Mouse (Mus musculus) gastrocnemius, adult 18-20 months (tissue): Measurements from ENCODE around the gene Mcu. TPM values are rescaled to one million over a fixed set of nuclear protein-coding genes. Genes with fewer than 3 reads are reported as not detected.

Experiments
- DNase-seq: peaks from one replicate; pipeline ENCODE4 v3.0.0; 2021; ENCODE audit warnings: low spot score
- long read RNA-seq, 2 experiments: library from polyadenylated mRNA; stranded (forward); transcript quantifications; one replicate each; pipeline ENCODE4 v2.0.0; 2021
- total RNA-seq, 2 experiments: library from RNA; stranded (reverse); gene quantifications; 2 replicates each; pipeline ENCODE4 v1.2.3; 2021

Mcu gene
- total RNA-seq = 10 to 100 TPM; 39.8 to 44.3 TPM
- long read RNA-seq, experiment 1, transcript Mcu-202 (8 exons, 2,872 nt) = major isoform, 12 of 19 reads
- long read RNA-seq, experiment 1, partial matches to known transcripts = 2 of 19 reads
- long read RNA-seq, experiment 1, other reads (novel, unspliced or antisense) = 5 of 19 reads
- long read RNA-seq, experiment 2, transcript Mcu-202 (8 exons, 2,872 nt) = major isoform, 7 of 7 reads
- long read RNA-seq, experiment 2, partial matches to known transcripts = 0 of 7 reads
- long read RNA-seq, experiment 2, other reads (novel, unspliced or antisense) = 0 of 7 reads

DNA sequence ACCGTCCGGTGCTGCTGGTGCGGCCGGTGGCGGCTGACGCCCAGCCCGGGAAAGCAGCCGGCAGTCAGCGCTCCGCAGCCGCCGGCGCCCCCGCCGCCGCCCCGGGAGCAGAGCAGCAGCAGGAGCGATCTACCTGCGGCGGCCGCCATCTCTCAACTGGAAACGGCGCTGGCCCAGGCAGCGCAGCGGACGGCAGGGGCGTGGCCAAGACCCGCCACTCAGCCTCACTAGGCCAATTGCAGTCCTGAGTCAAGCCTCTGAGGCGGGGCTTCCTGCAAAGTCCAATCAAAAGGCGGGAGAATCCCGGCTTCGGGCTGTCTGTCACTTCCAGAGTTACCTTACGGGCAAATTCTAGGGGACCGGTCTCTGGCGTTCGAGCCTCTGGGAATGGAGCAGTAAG is at the start of gene Mcu:
TSS of gene Mcu (minus strand) at position 171 of the 400 bp plus-strand sequence.
- DNase-seq = peak; percentile 96

DNA sequence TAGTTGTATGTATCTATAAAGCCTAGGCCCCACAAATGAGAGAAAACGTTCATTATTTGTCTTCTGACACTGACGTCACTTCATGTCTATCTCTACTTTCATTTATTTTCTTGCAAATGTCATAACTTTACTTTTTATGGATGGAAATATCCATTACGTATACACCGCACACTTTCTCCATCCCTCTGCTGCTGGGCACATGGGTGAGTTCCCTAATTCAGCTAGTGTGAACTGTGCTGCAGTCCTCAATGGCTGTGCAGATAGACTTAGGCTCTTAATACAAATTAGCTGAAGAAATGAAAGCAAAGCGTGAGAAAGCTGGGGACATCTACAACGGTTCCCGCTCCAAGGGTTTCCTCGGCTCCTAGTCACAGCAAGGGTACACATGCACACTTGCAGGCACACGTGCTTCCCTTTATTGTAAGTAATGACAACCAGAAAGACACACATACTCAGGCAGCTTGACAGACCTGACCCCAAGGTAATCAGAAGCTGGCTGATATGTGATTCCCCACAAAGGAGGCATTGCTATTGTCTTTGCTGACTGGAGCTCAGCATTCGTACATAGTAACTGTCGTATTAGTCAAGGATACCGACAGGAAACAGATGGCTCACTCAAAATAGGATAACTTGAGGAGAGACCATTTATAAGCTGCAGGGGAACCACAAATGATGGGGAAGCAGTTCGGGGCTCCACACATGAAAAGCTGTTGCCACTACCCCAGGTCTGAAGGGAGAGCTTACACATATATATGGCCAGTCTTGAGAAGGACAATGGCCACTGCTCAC is 49.2 kb upstream of the Mcu start:
- no peak for DNase-seq

DNA sequence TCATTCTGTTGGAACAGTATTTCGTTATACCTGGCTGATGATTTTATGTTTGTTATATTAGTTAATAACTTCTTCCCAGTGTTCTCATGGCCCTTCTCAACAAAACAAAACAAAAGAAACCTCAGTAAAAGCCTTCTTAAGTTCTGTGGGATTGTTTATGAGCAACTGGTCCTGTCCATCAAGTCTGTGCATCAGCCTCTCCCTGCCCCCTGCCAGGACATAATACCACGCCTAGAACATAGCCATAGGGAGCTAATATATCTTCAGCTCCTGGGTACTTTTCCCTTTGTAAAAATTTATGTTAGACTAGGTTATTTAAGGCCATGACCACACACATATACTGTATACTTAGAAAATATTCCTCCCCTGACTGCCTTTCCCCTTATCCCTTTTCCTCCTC is 48.3 kb upstream of the Mcu start:
- no peak for DNase-seq

DNA sequence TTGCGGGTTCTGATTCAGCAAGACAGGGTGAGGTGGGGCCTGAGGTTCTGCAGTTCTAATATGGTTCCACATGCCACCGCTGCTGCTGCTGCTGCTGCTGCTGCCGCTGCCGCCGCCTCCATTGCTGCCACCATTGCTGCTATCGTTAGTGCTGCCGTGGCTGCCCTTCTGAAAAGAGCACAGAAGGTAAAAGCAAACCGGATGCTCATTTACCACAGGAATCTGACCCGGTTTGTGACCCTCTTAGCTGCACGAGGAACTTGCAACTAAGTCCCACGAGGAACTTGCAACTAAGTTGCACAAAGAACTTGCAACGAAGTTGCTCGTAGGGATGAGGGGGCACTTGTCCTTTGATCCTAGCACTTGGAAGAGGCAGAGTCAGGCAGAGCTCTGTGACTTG is 40.3 kb upstream of the Mcu start:
- DNase-seq = no peak

DNA sequence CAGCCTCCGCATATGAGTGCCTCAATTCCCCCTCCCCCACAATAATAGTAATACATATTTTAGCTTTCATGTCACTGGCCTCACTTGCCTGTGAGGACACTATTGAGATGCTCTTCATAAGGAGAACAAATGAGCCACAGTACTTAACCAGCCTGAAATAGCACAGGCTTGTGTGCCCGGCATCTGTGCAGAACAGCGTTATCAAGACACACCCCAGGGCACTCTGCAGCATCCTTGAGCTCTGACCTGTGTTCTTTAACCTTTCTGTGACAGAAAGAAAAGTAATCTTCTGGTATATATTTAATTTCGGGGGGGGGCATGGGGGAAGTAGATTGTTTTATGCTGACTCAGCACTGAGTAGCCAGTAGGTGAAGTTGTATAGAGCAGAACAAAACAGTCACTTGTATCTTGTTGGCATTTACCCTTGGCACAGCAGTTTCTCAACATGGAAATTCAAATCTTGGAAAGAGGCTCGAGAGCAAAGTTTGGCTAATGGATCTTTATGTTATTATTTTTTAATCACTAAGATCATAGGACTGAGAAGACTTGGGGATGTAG is 30.4 kb upstream of the Mcu start:
- DNase-seq = no peak

GRCm38 (mm10) chr10:59645153-59645552 is 28.7 kb upstream of the Mcu start:
- no peak for DNase-seq

DNA sequence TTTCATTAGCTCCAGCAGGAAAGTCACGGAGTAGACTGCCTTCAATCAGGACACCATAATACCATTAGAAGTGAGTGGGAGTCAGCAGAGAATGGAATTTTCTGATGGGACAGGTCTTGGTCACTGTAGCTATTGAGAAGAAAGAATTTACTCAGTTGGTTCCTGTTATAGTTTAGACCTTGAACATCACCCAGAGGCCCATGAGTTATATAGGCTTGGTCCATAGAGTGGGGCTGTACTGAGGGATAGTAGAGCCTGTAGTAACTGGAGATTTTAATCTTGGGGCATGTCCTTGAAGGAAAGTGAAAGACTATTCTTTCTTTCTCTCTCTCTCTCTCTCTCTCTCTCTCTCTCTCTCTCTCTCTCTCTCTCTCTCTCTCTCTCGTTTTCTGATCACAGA is 28.2 kb upstream of the Mcu start:
- no peak for DNase-seq

DNA sequence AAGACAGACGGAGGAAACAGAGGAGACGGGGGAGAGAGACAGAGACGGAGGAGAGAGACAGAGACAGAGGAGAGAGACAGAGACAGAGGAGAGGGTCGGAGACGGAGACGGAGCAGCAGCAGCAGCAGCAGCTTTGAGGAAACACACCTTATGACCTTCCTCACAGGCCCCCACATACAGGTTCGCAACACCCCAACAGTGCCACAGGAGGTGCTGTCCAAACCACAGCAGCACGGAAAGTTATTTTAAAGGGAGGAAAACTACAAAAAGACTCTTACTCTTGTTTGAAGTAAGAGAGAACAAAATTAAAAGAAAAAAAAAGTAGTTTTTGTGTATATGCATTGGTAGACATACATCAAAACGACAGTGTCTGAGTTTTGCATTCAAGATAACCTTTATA is 27.2 kb upstream of the Mcu start:
- no peak for DNase-seq

DNA sequence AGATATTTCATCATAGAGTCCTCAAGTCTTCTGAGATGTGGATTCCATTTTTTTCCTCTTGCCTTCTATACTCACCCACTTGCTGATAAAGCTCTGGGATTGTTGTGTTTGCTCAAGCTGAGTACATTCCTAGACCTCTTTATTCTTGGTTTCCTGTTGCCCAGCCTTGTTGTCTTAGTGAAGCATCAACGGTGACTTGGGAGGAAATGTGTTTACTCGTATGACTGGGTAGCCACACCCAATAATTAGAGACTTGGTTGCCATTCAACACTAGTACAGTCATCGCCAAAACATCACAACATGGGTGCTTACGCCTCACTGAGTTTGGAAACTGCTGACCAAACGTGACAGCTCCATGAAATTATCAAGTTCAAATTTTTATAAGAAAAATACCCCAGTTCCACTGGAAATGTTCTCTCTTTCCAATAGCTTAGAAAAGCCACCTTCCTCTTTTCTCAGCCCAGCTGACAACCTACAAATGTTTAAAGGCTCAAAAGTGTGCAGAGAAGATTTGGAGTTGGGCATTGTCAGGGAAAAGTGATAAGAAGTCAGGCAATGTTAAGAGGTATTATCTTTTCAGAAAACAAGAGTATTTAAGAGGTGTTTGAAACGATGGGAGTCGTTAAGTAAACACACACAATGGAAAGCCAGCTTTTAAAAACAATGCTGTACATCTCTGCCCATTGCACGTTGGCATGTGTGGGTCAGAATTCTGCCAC is 26.3 kb upstream of the Mcu start:
- peak; percentile 33 for DNase-seq

DNA sequence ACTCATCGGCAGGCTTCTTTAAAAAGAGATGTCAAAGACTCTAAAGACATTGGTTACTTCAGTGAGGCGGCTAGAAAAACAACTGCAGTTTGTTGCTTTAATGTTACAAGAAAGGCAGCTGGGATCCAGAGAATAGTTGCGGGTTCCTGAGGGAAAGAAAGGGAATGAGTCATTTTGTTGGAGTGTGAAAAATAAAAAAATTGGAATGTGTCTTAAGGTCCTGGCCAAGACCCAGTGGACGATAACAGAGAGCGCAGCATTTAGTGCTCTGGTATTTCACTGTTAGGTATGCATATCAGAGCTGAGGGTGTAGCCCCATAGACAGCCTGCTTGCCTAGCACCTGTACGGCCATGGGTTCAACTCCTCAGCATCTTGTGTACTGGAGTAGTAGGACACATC is 22.1 kb upstream of the Mcu start:
- peak; percentile 52 for DNase-seq

DNA sequence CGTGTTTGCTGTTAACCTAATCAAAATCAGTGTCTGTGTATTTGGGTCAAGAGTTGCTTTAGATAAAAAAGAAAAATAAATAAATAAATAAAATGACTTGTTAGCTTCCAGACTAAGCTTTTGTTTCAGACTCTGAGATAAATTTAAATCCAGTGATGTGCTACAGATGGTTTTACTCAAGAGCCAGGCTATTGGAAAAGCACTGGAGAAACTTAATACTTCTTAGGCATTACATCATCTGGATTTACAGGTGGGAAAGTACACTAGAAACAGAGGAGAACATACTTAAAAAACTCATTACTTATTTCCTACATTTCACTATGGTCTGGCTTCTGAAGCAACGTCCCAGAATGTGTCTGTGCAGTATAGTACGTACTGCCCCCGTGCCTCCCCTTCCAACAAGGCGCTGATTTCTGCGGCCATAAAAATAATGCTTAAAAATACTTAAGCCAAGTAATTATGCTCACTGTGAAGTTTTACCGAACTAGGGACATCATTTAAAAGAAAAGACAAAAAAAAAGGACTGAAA is 21.2 kb upstream of the Mcu start:
- DNase-seq = no peak

GRCm38 (mm10) chr10:59636751-59637533 is 20.4 kb upstream of the Mcu start:
- DNase-seq = no peak

- DNase-seq = no peak
Measured at GRCm38 (mm10) chr10:59636048-59636447, 19.6 kb upstream of the Mcu start.

DNA sequence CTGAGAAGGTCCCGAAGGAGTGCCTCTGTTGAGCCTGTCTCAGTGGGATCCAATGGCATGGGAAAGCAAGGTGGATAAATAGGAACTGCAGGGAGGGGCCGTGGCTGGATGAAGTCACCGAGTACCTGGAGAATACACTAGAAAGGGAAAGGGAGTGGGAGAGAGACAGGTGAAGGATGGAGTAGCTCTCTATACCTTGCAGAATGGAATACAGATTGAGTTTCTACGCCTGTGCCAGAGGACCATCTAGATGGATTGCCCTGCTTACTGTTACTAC is 13.0 kb upstream of the Mcu start:
- no peak for DNase-seq

- no peak for DNase-seq
Measured at GRCm38 (mm10) chr10:59628641-59629505, 12.4 kb upstream of the Mcu start.

GRCm38 (mm10) chr10:59623496-59623895 is 7.0 kb upstream of the Mcu start:
- DNase-seq = peak; percentile 55

- DNase-seq = no peak
Measured at GRCm38 (mm10) chr10:59621355-59621754, 4.9 kb upstream of the Mcu start.

GRCm38 (mm10) chr10:59617776-59618175 is 1.3 kb upstream of the Mcu start:
- DNase-seq = no peak

GRCm38 (mm10) chr10:59615981-59616520 is 441 bp downstream of the Mcu start, which contains the start of gene Gm10322:
TSS of gene Gm10322 (plus strand) at chr10:59616063.
- DNase-seq = peak; percentile 76

DNA sequence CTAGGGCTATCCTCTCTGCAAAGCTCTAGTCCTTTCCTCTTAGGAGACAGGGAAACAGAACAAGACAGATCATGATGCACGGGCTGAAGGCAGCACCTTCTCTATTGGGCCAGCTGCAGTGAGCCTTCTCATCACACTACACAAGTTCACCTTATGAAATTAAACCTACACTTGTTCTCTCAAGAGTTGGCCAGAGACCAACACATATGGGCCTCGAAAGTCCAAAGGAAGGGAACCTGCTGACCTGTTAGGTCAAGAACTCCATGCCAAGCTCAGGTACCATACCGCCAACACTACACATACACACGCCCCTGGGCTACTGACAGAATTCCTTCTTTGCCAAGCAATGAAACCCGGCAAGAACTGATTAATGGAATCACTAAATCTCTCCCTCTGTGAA is 1.1 kb downstream of the Mcu start:
- DNase-seq = no peak
